Mouse (Mus musculus): ENCODE results near the gene Sipa1l3. TPM values are rescaled to one million over a fixed set of nuclear protein-coding genes. Genes with fewer than 3 reads are reported as not detected.

Gene Sipa1l3
- polyA plus RNA-seq, 1 experiment from 2014 or later, result 9.1 TPM

DNA sequence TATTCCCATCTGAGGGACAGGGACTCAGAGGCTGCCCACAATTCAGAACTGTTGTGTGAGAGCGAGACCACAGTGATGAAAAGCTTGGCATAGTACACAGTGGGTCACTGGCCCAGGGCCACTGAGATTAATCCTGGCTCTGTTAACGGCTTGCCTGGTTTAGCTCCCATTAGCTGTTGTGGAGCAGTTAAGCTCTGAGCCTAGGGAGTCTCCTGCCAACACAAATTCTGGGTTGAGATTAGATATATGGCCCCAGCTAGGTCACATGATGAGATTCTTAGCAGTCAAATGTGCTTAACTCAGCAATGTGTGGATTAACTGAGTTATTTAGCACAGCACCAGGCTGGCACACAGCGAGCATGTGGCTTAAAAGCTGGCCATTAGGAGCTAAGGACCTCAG is 121.0 kb downstream of the Sipa1l3 start:
- no peak for ATAC-seq
- no peak overlapping the region for H3K4me3 ChIP-seq
- H3K27ac ChIP-seq, result no peak overlapping the region
- H3K9ac ChIP-seq, result no peak overlapping the region
- no peaks in the 10 kb centered on the region for H3K9me3 ChIP-seq (replicated peaks)
- WGBS, result 76% methylated on average over 3 of the region's 3 CpGs
- H3K27me3 ChIP-seq, result no peaks in the 10 kb centered on the region
- peaks cover 52% of the 10 kb centered on the region for H3K36me3 ChIP-seq (ENCODE audit: poor library complexity, severe bottlenecking)
- H3K4me1 ChIP-seq, result peaks cover 6% of the 10 kb centered on the region; the same call in 1 of the 2 replicates
- no peak overlapping the region for H3K4me2 ChIP-seq

DNA sequence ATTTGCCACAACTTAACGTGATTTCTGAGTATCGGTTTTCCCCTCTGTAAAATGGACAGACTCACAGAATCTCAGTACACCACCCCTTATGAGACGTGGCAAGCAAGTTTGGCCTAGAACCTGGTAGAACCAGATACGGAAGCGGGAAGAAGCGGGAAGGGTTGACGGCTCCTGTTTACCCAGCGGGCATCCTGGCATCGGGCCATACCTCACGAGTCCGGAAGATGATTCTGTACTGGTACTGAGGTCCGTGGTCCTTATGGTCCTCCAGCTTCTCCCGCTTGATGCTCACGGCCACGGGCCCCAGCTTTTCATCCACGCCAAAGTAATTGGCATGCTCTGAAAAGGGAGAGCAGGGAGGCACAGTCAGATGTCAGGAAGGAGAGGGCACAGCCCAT is 121.5 kb downstream of the Sipa1l3 start:
- Histone ChIP-seq H3K36me3 (ENCODE audit: poor library complexity, severe bottlenecking) (peaks cover 52% of the 10 kb centered on the region), H3K4me3 (no peak overlapping the region), H3K4me2 (no peak overlapping the region), H3K27ac (no peak overlapping the region), H3K27me3 (no peaks in the 10 kb centered on the region), H3K9me3 (replicated peaks) (no peaks in the 10 kb centered on the region), H3K4me1 (peaks cover 11% of the 10 kb centered on the region), H3K9ac (no peak overlapping the region)
- 96% methylated on average over 16 of the region's 16 CpGs for WGBS
- ATAC-seq, result no peak

DNA sequence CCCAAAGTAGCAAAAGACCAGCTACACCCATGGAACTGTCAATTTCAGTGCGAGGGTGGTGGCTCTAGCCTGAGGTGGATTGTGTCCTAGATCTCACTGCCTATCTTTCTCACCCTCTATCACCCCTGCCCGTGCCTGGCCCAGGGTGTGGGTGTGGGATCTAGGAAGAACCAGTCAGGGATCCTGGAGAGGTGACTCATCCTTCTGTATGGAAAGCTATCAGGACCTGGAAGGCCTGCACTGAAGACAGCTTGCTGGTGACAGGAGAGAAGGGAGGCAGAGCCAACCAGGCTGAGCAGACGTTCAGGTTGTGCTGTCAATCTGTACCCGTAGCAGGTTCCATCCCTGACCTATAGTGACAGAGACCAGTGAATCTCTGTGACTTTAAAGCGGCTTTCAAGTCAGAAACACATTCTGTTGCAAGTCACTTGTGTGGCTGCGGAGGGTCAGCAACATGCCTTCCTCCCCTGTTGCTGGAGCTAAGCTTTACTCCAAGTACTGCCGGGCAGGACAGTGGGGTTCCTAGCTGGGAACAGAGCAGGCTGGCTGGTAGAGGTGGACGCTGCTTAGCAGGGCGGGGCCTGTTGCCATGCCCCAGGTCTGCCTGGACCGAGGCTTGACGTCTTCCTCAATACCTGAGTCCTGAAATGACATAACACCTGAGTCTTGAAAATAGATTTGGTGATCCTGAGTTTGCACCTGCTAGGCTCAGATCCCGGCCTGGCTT is 122.1 kb downstream of the Sipa1l3 start:
- no peak for ATAC-seq
- no peaks in the 10 kb centered on the region for H3K9me3 ChIP-seq (replicated peaks)
- H3K4me2 ChIP-seq, result no peak overlapping the region
- no peaks in the 10 kb centered on the region for H3K27me3 ChIP-seq
- no peak overlapping the region for H3K27ac ChIP-seq
- H3K9ac ChIP-seq, result no peak overlapping the region
- H3K36me3 ChIP-seq (ENCODE audit: poor library complexity, severe bottlenecking), result peaks cover 52% of the 10 kb centered on the region
- no peak overlapping the region for H3K4me3 ChIP-seq
- WGBS, result 86% methylated on average over 12 of the region's 12 CpGs
- H3K4me1 ChIP-seq, result peaks cover 17% of the 10 kb centered on the region

DNA sequence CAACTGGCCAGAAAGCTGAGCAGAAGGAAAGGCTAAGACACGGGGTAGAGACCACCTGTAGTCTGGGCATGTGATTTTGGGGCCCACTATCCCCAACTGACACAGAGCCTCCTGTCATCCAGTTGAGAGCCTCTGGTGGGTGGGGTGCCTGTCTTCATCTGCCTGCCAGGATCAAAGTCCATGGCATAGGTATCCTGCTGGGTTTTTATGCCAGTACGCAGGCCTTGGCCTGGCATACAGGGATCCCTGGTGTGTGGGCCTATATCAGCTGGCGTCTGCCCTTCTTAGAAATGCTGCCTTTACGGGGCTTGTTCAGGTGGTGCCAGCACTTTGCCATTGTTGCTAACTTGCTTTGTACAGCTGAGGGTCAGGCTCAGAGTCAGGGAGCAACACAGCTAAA is 123.3 kb downstream of the Sipa1l3 start:
- H3K27ac ChIP-seq, result no peak overlapping the region
- H3K9ac ChIP-seq, result no peak overlapping the region
- no peak for ATAC-seq
- no peak overlapping the region for H3K4me3 ChIP-seq
- 77% methylated on average over 4 of the region's 4 CpGs for WGBS
- no peaks in the 10 kb centered on the region for H3K9me3 ChIP-seq (replicated peaks)
- peaks cover 22% of the 10 kb centered on the region for H3K4me1 ChIP-seq
- H3K4me2 ChIP-seq, result no peak overlapping the region
- peaks cover 44% of the 10 kb centered on the region for H3K36me3 ChIP-seq (ENCODE audit: poor library complexity, severe bottlenecking)
- no peaks in the 10 kb centered on the region for H3K27me3 ChIP-seq

DNA sequence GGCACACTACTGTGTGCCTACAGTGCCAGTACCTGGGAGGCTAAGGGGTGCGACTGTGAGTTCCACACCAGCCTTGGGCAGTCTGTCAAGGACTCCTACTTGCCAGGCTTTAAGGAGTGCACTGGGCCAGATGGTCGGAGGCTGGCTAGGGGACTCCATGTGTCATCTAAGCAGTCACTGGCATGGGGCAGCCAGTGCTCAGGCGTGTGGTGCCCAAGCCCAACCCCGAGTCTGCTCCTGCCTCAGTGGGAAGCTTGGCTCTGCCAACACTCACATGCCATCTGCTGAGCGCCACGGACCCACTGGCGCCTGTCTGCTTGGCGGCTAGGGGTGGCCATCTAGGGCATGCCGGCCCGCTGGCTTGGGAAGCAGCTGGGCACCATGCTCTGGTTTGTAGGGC is 125.1 kb downstream of the Sipa1l3 start:
- WGBS, result 91% methylated on average over 10 of the region's 10 CpGs
- peak; percentile 33 for ATAC-seq
- Histone ChIP-seq H3K4me2 (no peak overlapping the region), H3K9ac (no peak overlapping the region), H3K27me3 (no peaks in the 10 kb centered on the region), H3K9me3 (replicated peaks) (no peaks in the 10 kb centered on the region), H3K36me3 (ENCODE audit: poor library complexity, severe bottlenecking) (peaks cover 26% of the 10 kb centered on the region), H3K4me3 (no peak overlapping the region), H3K4me1 (peaks cover 22% of the 10 kb centered on the region), H3K27ac (no peak overlapping the region)

DNA sequence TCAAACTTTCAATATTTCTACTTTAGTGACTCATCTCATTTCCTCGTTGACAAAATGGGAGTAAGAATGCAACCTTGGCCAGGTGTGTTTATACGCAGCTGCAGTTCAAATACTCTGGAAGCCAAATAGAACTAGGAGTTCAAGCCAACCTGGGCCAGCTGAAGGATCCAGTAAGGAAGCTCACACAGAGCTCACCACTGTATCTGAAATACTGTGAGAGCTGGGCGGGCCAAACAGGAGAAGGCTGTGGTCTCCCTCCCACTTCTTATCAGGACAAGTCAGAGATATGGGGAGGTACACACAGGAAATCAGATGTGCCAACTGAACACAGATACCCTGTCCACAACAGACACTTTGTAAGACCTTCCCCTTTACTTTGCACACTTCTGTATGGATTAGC is 125.6 kb downstream of the Sipa1l3 start:
- H3K27ac ChIP-seq, result peak overlapping the region; percentile 80
- H3K36me3 ChIP-seq (ENCODE audit: poor library complexity, severe bottlenecking), result peaks cover 30% of the 10 kb centered on the region
- H3K4me1 ChIP-seq, result peaks cover 22% of the 10 kb centered on the region
- H3K9me3 ChIP-seq (replicated peaks), result no peaks in the 10 kb centered on the region
- no peak for ATAC-seq
- H3K27me3 ChIP-seq, result no peaks in the 10 kb centered on the region
- no peak overlapping the region for H3K4me2 ChIP-seq
- WGBS, result 96% methylated on average over 3 of the region's 3 CpGs
- no peak overlapping the region for H3K9ac ChIP-seq
- no peak overlapping the region for H3K4me3 ChIP-seq

DNA sequence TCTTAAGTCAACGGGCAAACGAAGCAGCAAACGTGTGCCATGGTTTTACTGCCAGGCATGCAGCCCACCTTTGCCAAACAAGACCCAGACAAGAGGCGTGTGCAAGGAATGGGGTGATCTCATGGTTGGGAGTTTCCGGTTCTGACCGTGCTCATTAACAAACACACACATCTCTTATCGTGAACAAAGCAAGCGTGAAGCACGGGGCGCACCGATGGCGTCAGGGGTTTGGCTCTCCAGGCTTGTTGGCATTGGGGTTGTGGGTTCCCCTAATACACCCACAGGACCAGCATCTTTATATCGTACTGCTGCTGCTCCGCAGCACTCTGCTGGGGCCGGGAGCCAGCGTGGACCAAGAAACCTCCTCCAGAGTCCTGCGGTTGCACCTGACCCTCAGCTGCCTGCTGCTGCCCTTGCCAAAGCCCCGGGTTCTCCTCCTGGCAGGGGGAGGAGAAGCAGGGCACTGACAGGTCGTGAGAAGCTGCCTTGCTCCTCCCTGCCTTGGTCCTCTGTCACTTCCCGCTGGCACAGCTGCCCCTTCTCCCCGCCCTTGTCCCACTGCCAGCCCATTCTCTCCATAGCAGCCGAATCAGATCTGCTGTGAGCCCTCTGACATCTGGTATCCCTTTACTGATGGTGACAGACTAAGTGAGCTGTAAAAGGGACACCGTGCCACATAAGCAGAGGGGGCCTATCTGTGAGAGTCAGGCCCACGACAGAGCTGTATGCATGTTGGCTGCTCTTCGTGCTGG is 126.5 kb downstream of the Sipa1l3 start:
- 0 out of 2 replicates have a peak overlapping the region, but pooled peaks have one; percentile 31 for H3K9ac ChIP-seq
- peak overlapping the region; percentile 28; the same call in 1 of the 2 replicates for H3K4me2 ChIP-seq
- H3K4me1 ChIP-seq, result peaks cover 22% of the 10 kb centered on the region
- peak overlapping the region; percentile 80 for H3K27ac ChIP-seq
- 63% methylated on average over 25 of the region's 25 CpGs for WGBS
- H3K9me3 ChIP-seq (replicated peaks), result no peaks in the 10 kb centered on the region
- peak; percentile 52 for ATAC-seq
- H3K36me3 ChIP-seq (ENCODE audit: poor library complexity, severe bottlenecking), result peaks cover 36% of the 10 kb centered on the region
- no peak overlapping the region for H3K4me3 ChIP-seq
- H3K27me3 ChIP-seq, result no peaks in the 10 kb centered on the region

DNA sequence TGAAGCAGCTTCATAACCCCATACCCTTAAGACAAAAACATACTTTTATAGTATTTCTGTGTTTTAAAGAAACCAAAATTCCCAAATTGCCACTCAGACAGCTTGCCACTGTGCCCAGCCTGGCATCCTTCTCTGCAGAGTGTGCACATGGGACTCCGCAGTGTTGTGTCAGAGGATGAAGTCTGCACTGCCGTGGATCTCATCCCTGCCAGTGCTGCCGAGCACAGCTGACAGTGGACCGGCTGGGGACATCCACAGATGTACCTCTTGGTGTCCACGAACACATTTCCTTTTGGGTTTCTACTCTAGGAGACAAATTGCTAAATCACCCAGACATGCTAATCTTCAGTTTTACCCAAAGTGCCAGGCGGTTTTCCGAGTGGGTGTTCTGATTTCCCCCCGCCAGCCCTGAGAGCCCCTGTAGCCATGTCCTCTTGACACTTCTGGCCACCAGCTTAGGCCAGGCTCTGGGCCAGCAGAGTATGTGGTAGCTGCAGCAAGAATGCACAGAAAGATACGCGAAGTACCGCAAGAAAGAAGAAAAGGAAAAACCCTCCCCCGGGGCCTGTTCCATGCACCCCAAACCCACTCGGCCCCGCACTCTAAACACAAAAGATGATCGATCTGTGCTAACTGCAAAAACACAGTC is 127.2 kb downstream of the Sipa1l3 start:
- no peak for ATAC-seq
- H3K9ac ChIP-seq, result 0 out of 2 replicates have a peak overlapping the region, but pooled peaks have one; percentile 5
- no peak overlapping the region for H3K4me3 ChIP-seq
- H3K36me3 ChIP-seq (ENCODE audit: poor library complexity, severe bottlenecking), result peaks cover 36% of the 10 kb centered on the region
- H3K27me3 ChIP-seq, result no peaks in the 10 kb centered on the region
- H3K9me3 ChIP-seq (replicated peaks), result no peaks in the 10 kb centered on the region
- peak overlapping the region; percentile 80 for H3K27ac ChIP-seq
- H3K4me2 ChIP-seq, result no peak overlapping the region
- peaks cover 22% of the 10 kb centered on the region for H3K4me1 ChIP-seq
- WGBS, result 79% methylated on average over 15 of the region's 15 CpGs

DNA sequence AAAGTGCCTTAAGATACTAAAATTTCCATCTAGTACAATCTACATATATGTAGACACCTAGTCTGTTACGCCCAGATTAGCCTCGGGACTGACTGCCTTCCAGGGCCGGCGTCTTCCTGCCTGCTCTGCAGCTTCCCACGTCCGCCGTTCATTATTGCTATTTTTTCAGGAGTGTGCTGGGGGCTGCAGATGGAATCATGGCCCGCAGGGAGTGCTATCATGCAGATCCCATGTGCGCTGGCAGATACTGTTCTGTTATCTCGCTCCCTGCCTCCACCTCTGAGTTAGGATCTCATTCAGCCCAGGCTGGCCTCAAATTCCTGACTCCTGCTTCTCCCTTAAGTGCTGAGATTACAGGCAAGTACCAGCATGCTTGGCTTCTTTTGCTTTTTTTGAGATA is 128.2 kb downstream of the Sipa1l3 start:
- no peaks in the 10 kb centered on the region for H3K27me3 ChIP-seq
- WGBS, result 91% methylated on average over 10 of the region's 10 CpGs

DNA sequence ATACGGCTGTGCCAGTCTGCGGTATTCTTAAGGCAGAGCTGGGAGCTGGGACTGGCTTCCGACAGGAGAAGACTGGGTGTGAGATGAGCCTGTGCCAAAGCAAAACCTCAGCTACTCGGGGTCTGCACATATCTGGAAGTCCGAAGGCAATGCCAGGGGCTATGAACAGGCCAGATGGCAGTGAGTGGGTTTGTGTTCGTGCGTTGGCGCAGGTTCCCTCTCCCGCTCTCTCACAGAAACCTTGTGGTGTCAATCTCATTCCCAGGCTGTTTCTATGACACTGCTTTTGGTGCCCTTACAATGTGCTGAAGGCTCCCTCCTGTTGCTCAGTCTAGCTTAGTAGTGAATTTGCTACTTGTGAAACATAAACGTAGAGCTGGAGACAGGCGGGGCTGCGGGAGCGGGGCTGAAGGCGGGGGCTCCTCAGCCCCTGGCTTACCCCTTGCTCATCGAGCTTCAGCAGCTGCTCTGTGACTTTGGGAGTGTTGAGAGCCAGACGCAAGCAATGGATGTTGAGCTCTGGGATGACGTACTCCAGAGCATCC is 130.8 kb downstream of the Sipa1l3 start:
- peaks cover 38% of the 10 kb centered on the region for H3K36me3 ChIP-seq (ENCODE audit: poor library complexity, severe bottlenecking)
- no peak overlapping the region for H3K4me2 ChIP-seq
- WGBS, result 83% methylated on average over 17 of the region's 17 CpGs
- peak; percentile 46; the same call in 1 of the 2 replicates for ATAC-seq
- no peaks in the 10 kb centered on the region for H3K9me3 ChIP-seq (replicated peaks)
- H3K27me3 ChIP-seq, result no peaks in the 10 kb centered on the region
- H3K27ac ChIP-seq, result peak overlapping the region; percentile 51
- H3K9ac ChIP-seq, result no peak overlapping the region
- no peak overlapping the region for H3K4me3 ChIP-seq
- peaks cover 17% of the 10 kb centered on the region for H3K4me1 ChIP-seq

More for the DNA sequence above, 128.2 kb downstream of the Sipa1l3 start:
- ATAC-seq, result no peak
- Histone ChIP-seq H3K4me1 (peaks cover 22% of the 10 kb centered on the region), H3K36me3 (ENCODE audit: poor library complexity, severe bottlenecking) (peaks cover 44% of the 10 kb centered on the region), H3K9me3 (replicated peaks) (no peaks in the 10 kb centered on the region), H3K4me2 (no peak overlapping the region), H3K9ac (0 out of 2 replicates have a peak overlapping the region, but pooled peaks have one; percentile 27), H3K27ac (no peak overlapping the region), H3K4me3 (no peak overlapping the region)

DNA sequence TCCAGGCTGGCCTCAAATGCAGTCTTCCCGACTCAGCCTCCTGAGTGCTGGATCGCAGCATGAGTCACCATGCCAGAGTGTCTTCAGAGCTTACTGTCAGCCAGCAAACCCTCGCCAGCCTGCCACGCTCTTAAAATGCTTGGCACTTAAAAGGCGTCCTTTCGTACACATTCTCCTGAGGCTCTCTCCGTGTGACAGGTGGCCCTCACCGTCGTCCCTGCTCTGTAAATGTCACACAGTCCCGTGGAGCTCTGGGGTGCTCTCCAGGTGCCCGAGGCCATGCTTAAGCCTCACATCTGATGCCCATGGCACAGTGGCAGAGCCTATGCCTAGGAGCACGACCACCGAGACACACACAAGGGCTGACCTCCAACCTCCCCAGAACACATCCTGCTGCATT is 132.1 kb downstream of the Sipa1l3 start:
- no peak overlapping the region for H3K27ac ChIP-seq
- H3K4me2 ChIP-seq, result no peak overlapping the region
- H3K4me1 ChIP-seq, result peaks cover 5% of the 10 kb centered on the region
- 95% methylated on average over 13 of the region's 13 CpGs for WGBS
- no peak overlapping the region for H3K9ac ChIP-seq
- H3K9me3 ChIP-seq (replicated peaks), result no peaks in the 10 kb centered on the region
- ATAC-seq, result no peak
- H3K27me3 ChIP-seq, result no peaks in the 10 kb centered on the region
- no peak overlapping the region for H3K4me3 ChIP-seq
- peaks cover 49% of the 10 kb centered on the region for H3K36me3 ChIP-seq (ENCODE audit: poor library complexity, severe bottlenecking)

DNA sequence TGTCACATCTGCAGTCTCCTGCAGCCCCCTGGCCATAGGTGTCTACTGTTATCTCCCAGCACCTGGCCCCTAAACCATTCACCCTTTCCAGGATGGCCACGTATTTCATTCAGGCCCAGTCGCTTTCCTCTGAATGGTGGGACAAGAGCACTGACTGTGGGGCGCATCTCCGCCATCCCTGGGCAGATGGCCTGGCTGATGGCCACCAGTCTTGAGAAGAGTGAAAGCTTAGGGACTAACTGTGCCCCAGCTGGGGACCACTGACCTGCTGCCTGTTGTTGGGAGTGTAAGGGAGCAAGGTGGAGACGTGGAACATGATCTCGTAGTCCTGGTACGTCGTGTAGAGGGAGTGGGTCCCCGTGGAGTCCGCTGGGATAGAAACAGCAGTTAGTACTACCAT is 132.7 kb downstream of the Sipa1l3 start:
- H3K4me3 ChIP-seq, result no peak overlapping the region
- no peaks in the 10 kb centered on the region for H3K9me3 ChIP-seq (replicated peaks)
- no peaks in the 10 kb centered on the region for H3K27me3 ChIP-seq
- no peak overlapping the region for H3K9ac ChIP-seq
- 92% methylated on average over 10 of the region's 10 CpGs for WGBS
- H3K4me2 ChIP-seq, result no peak overlapping the region
- H3K27ac ChIP-seq, result no peak overlapping the region
- no peaks in the 10 kb centered on the region for H3K4me1 ChIP-seq
- no peak for ATAC-seq
- H3K36me3 ChIP-seq (ENCODE audit: poor library complexity, severe bottlenecking), result peaks cover 55% of the 10 kb centered on the region

Measured in forebrain, embryonic 13.5 days (tissue).